Mouse (Mus musculus): ENCODE data around the gene Gm21981. TPM values are rescaled to one million over a fixed set of nuclear protein-coding genes. Genes with fewer than 3 reads are reported as not detected.
A peak's percentile ranks its signal among the peaks of the same experiment; 100 is the strongest.

The Gm21981 gene
- 1.4 and 2.1 TPM in 2 replicates for polyA plus RNA-seq (2014; fragmentation: Nextera tagmentation; extraction: Ambion mirVana)

DNA sequence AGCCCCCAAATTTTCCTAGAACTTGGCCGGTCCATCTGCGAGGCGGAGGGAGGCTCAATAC lies at the start of gene Gm21981:
Gene Gm21981 (minus strand): TSS at position 14 of the 61 bp plus-strand sequence.
- no peaks in the 10 kb centered on the region for H3K27me3 ChIP-seq (ENCODE audit: control insufficient read depth, insufficient read depth, low read length)
- peaks cover 2% of the 10 kb centered on the region for H3K4me1 ChIP-seq (replicated peaks; ENCODE audit: control insufficient read depth, insufficient read depth, low read length)
- DNase-seq (ENCODE audit: low spot score) (no peak), ATAC-seq (ENCODE audit: low FRiP score) (no peak)
- WGBS, result 0% methylated on average over 3 of the region's 3 CpGs
- H3K9ac ChIP-seq (ENCODE audit: low read depth, low read length), result peak within 1 kb of the TSS; percentile 77
- no peaks in the 10 kb centered on the region for H3K9me3 ChIP-seq (ENCODE audit: control insufficient read depth, low read length)
- H3K36me3 ChIP-seq (ENCODE audit: control insufficient read depth, insufficient read depth, low read length), result no peaks in the 10 kb centered on the region
- H3K4me3 ChIP-seq (ENCODE audit: low read depth, low read length), result peak within 1 kb of the TSS; percentile 62
- H3K4me2 ChIP-seq (replicated peaks; ENCODE audit: low read depth, low read length), result peak within 1 kb of the TSS; percentile 76
- H3K27ac ChIP-seq (ENCODE audit: low read depth, low read length), result peak within 1 kb of the TSS; percentile 42

GRCm38 (mm10) chr17:47742991-47743734 lies 48.9 kb upstream of the Gm21981 start:
- H3K27ac ChIP-seq (ENCODE audit: low read depth, low read length), result no peak overlapping the region
- no peak overlapping the region for H3K4me2 ChIP-seq (replicated peaks; ENCODE audit: low read depth, low read length)
- H3K36me3 ChIP-seq (ENCODE audit: control insufficient read depth, insufficient read depth, low read length), result no peaks in the 10 kb centered on the region
- peaks cover 6% of the 10 kb centered on the region for H3K4me1 ChIP-seq (replicated peaks; ENCODE audit: control insufficient read depth, insufficient read depth, low read length)
- ATAC-seq (ENCODE audit: low FRiP score) (no peak), DNase-seq (ENCODE audit: low spot score) (no peak)
- H3K4me3 ChIP-seq (ENCODE audit: low read depth, low read length), result no peak overlapping the region
- 49% methylated on average over 16 of the region's 16 CpGs for WGBS
- H3K9me3 ChIP-seq (ENCODE audit: control insufficient read depth, low read length), result no peaks in the 10 kb centered on the region
- peaks cover 8% of the 10 kb centered on the region for H3K27me3 ChIP-seq (ENCODE audit: control insufficient read depth, insufficient read depth, low read length)
- no peak overlapping the region for H3K9ac ChIP-seq (ENCODE audit: low read depth, low read length)

DNA sequence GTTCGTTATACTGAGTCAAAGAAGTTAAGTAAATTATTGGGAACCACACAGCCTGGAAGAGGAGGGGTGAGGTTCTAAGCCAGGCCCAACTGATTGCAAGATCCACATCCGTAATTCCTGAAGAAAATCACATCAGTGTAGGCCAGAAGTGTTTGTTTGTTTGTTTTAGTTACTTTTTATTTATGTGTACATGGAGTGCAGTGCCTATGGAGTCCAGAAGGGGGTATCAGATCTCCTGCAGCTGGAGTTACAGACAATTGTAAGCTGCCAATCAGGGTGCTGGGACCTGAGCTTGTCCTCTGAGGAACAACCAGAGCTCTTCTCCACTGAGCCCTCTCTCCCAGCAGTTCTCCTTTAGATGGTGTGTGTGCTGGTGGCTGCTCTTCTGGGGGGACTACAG lies 45.9 kb upstream of the Gm21981 start:
- H3K36me3 ChIP-seq (ENCODE audit: control insufficient read depth, insufficient read depth, low read length), result no peaks in the 10 kb centered on the region
- H3K27me3 ChIP-seq (ENCODE audit: control insufficient read depth, insufficient read depth, low read length), result peaks cover 17% of the 10 kb centered on the region
- no peak overlapping the region for H3K27ac ChIP-seq (ENCODE audit: low read depth, low read length)
- H3K4me1 ChIP-seq (replicated peaks; ENCODE audit: control insufficient read depth, insufficient read depth, low read length), result peaks cover 10% of the 10 kb centered on the region
- 56% methylated on average over 2 of the region's 2 CpGs for WGBS
- no peak overlapping the region for H3K4me3 ChIP-seq (ENCODE audit: low read depth, low read length)
- DNase-seq (ENCODE audit: low spot score), result peak; percentile 13
- no peak for ATAC-seq (ENCODE audit: low FRiP score)
- H3K4me2 ChIP-seq (replicated peaks; ENCODE audit: low read depth, low read length), result no peak overlapping the region
- H3K9ac ChIP-seq (ENCODE audit: low read depth, low read length), result no peak overlapping the region
- H3K9me3 ChIP-seq (ENCODE audit: control insufficient read depth, low read length), result no peaks in the 10 kb centered on the region

GRCm38 (mm10) chr17:47738879-47739798 lies 44.9 kb upstream of the Gm21981 start:
- 1% methylated on average over 20 of the region's 20 CpGs for WGBS
- H3K9me3 ChIP-seq (ENCODE audit: control insufficient read depth, low read length), result no peaks in the 10 kb centered on the region
- H3K27ac ChIP-seq (ENCODE audit: low read depth, low read length), result no peak overlapping the region
- H3K4me3 ChIP-seq (ENCODE audit: low read depth, low read length), result peak overlapping the region; percentile 56; the same call in 1 of the 2 replicates
- peak overlapping the region; percentile 97 for H3K4me2 ChIP-seq (replicated peaks; ENCODE audit: low read depth, low read length)
- ATAC-seq (ENCODE audit: low FRiP score) (no peak), DNase-seq (ENCODE audit: low spot score) (peak; percentile 41)
- H3K36me3 ChIP-seq (ENCODE audit: control insufficient read depth, insufficient read depth, low read length), result no peaks in the 10 kb centered on the region
- peaks cover 17% of the 10 kb centered on the region for H3K27me3 ChIP-seq (ENCODE audit: control insufficient read depth, insufficient read depth, low read length)
- H3K9ac ChIP-seq (ENCODE audit: low read depth, low read length), result no peak overlapping the region
- H3K4me1 ChIP-seq (replicated peaks; ENCODE audit: control insufficient read depth, insufficient read depth, low read length), result peaks cover 10% of the 10 kb centered on the region

- DNase-seq (ENCODE audit: low spot score), result peak; percentile 58
- H3K9ac ChIP-seq (ENCODE audit: low read depth, low read length), result peak overlapping the region; percentile 47; the same call in 1 of the 2 replicates
- WGBS, result under 1% methylated on average over 55 of the region's 61 CpGs
- no peaks in the 10 kb centered on the region for H3K36me3 ChIP-seq (ENCODE audit: control insufficient read depth, insufficient read depth, low read length)
- H3K4me1 ChIP-seq (replicated peaks; ENCODE audit: control insufficient read depth, insufficient read depth, low read length), result peaks cover 10% of the 10 kb centered on the region
- no peak overlapping the region for H3K27ac ChIP-seq (ENCODE audit: low read depth, low read length)
- peak overlapping the region; percentile 97 for H3K4me2 ChIP-seq (replicated peaks; ENCODE audit: low read depth, low read length)
- peak; percentile 53 for ATAC-seq (ENCODE audit: low FRiP score)
- H3K9me3 ChIP-seq (ENCODE audit: control insufficient read depth, low read length), result no peaks in the 10 kb centered on the region
- peaks cover 17% of the 10 kb centered on the region for H3K27me3 ChIP-seq (ENCODE audit: control insufficient read depth, insufficient read depth, low read length)
- H3K4me3 ChIP-seq (ENCODE audit: low read depth, low read length), result peak overlapping the region; percentile 56
Measured at GRCm38 (mm10) chr17:47738066-47738878, 44.0 kb upstream of the Gm21981 start.

GRCm38 (mm10) chr17:47737271-47738065 lies 43.2 kb upstream of the Gm21981 start:
- Histone ChIP-seq H3K27ac (ENCODE audit: low read depth, low read length) (no peak overlapping the region), H3K4me2 (replicated peaks; ENCODE audit: low read depth, low read length) (peak overlapping the region; percentile 97), H3K4me1 (replicated peaks; ENCODE audit: control insufficient read depth, insufficient read depth, low read length) (peaks cover 10% of the 10 kb centered on the region), H3K36me3 (ENCODE audit: control insufficient read depth, insufficient read depth, low read length) (no peaks in the 10 kb centered on the region), H3K9me3 (ENCODE audit: control insufficient read depth, low read length) (no peaks in the 10 kb centered on the region), H3K4me3 (ENCODE audit: low read depth, low read length) (peak overlapping the region; percentile 56), H3K9ac (ENCODE audit: low read depth, low read length) (peak overlapping the region; percentile 47), H3K27me3 (ENCODE audit: control insufficient read depth, insufficient read depth, low read length) (peaks cover 17% of the 10 kb centered on the region)
- DNase-seq (ENCODE audit: low spot score) (peak; percentile 71), ATAC-seq (ENCODE audit: low FRiP score) (peak; percentile 77)
- 0% methylated on average over 46 of the region's 60 CpGs for WGBS

- peak within 1 kb of the TSS; percentile 47 for H3K9ac ChIP-seq (ENCODE audit: low read depth, low read length)
- H3K4me2 ChIP-seq (replicated peaks; ENCODE audit: low read depth, low read length), result peak within 1 kb of the TSS; percentile 97
- no peaks in the 10 kb centered on the region for H3K9me3 ChIP-seq (ENCODE audit: control insufficient read depth, low read length)
- peaks cover 17% of the 10 kb centered on the region for H3K27me3 ChIP-seq (ENCODE audit: control insufficient read depth, insufficient read depth, low read length)
- no peak within 1 kb of the TSS for H3K27ac ChIP-seq (ENCODE audit: low read depth, low read length)
- H3K4me1 ChIP-seq (replicated peaks; ENCODE audit: control insufficient read depth, insufficient read depth, low read length), result peaks cover 10% of the 10 kb centered on the region
- H3K4me3 ChIP-seq (ENCODE audit: low read depth, low read length), result peak within 1 kb of the TSS; percentile 56
- peak; percentile 75 for ATAC-seq (ENCODE audit: low FRiP score)
- under 1% methylated on average over 45 of the region's 47 CpGs for WGBS
- H3K36me3 ChIP-seq (ENCODE audit: control insufficient read depth, insufficient read depth, low read length), result no peaks in the 10 kb centered on the region
- DNase-seq (ENCODE audit: low spot score), result peak; percentile 99
Measured at GRCm38 (mm10) chr17:47736856-47737255, 42.6 kb upstream of the Gm21981 start, which contains the start of gene Tfeb. Gene Tfeb, plus strand, starts transcription at chr17:47737030.

DNA sequence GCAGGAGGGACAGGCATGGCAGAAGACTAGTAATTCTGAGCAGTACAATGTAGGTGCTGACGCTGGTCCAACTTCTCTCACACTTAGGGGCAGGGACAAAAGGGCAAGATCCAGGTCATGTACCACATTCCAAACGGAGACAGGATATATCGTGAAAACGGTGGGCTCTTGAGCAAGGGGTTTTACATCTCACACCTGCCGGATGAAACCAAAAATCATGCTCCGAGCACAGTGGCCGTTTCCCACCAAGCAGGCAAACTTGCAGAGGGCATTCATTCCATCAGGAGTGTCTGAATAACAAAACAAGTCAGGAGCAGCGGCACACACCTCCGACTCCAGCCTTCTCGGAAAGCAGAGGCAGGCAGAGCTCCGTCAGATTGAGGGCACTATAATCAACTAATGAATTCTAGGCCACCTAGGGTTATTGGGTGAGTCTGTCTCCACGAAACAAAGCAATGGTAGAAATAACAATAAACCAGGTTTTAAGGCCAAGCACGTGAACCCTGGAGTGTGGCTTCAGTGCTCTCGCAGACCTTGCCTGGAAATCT lies 41.4 kb upstream of the Gm21981 start:
- no peak for ATAC-seq (ENCODE audit: low FRiP score)
- Histone ChIP-seq H3K27ac (ENCODE audit: low read depth, low read length) (no peak overlapping the region), H3K4me1 (replicated peaks; ENCODE audit: control insufficient read depth, insufficient read depth, low read length) (peaks cover 10% of the 10 kb centered on the region), H3K4me2 (replicated peaks; ENCODE audit: low read depth, low read length) (no peak overlapping the region), H3K36me3 (ENCODE audit: control insufficient read depth, insufficient read depth, low read length) (no peaks in the 10 kb centered on the region), H3K27me3 (ENCODE audit: control insufficient read depth, insufficient read depth, low read length) (peaks cover 17% of the 10 kb centered on the region), H3K9me3 (ENCODE audit: control insufficient read depth, low read length) (no peaks in the 10 kb centered on the region), H3K4me3 (ENCODE audit: low read depth, low read length) (no peak overlapping the region), H3K9ac (ENCODE audit: low read depth, low read length) (no peak overlapping the region)
- no peak for DNase-seq (ENCODE audit: low spot score)
- WGBS, result 72% methylated on average over 14 of the region's 14 CpGs

Data from hindbrain, embryonic 11.5 days (tissue).